Mouse (Mus musculus) ovary, postnatal 10 days (tissue): ENCODE measurements around the gene Upf2.
"Not testable (repeated sequence)": the region's sequence is repeated elsewhere in the genome, so short reads cannot be mapped to it uniquely, and the experiment has no call there.

Experiments used
- DNase-seq: peaks from one replicate; pipeline ENCODE4 v3.0.0; 2022; ENCODE audit warnings: low spot score

Upf2 gene

GRCm38 (mm10) chr2:5949821-5950220, 1.4 kb upstream of the Upf2 start:
- not testable (repeated sequence) for DNase-seq

GRCm38 (mm10) chr2:5950305-5950704, 964 bp upstream of the Upf2 start:
- DNase-seq = no peak

- no peak for DNase-seq
Measured at GRCm38 (mm10) chr2:5951621-5952211, 447 bp downstream of the Upf2 start.

GRCm38 (mm10) chr2:5957705-5958104, 6.4 kb downstream of the Upf2 start:
- no peak for DNase-seq

- no peak for DNase-seq
Measured at GRCm38 (mm10) chr2:5962265-5962664, 11.0 kb downstream of the Upf2 start.

GRCm38 (mm10) chr2:5963729-5964128, 12.5 kb downstream of the Upf2 start:
- not testable (repeated sequence) for DNase-seq

- no peak for DNase-seq
Measured at GRCm38 (mm10) chr2:5965972-5966371, 14.7 kb downstream of the Upf2 start.

- not testable (repeated sequence) for DNase-seq
Measured at GRCm38 (mm10) chr2:5970629-5971028, 19.4 kb downstream of the Upf2 start.

- DNase-seq = no peak
Measured at GRCm38 (mm10) chr2:5977532-5977931, 26.3 kb downstream of the Upf2 start.

GRCm38 (mm10) chr2:5995538-5995937, 44.3 kb downstream of the Upf2 start:
- no peak for DNase-seq

GRCm38 (mm10) chr2:6003949-6004348, 52.7 kb downstream of the Upf2 start:
- no peak for DNase-seq

GRCm38 (mm10) chr2:6014532-6014931, 63.3 kb downstream of the Upf2 start:
- no peak for DNase-seq

GRCm38 (mm10) chr2:6015182-6015581, 63.9 kb downstream of the Upf2 start:
- not testable (repeated sequence) for DNase-seq

GRCm38 (mm10) chr2:6020570-6020969, 69.3 kb downstream of the Upf2 start:
- DNase-seq = no peak

GRCm38 (mm10) chr2:6042644-6043043, 91.4 kb downstream of the Upf2 start:
- DNase-seq = no peak

- DNase-seq = no peak
Measured at GRCm38 (mm10) chr2:6046796-6047195, 95.5 kb downstream of the Upf2 start.

- no peak for DNase-seq
Measured at GRCm38 (mm10) chr2:6048570-6048969, 97.3 kb downstream of the Upf2 start.

- no peak for DNase-seq
Measured at GRCm38 (mm10) chr2:6049018-6049417, 97.7 kb downstream of the Upf2 start.

- no peak for DNase-seq
Measured at GRCm38 (mm10) chr2:6055466-6055865, 104.2 kb downstream of the Upf2 start.

- no peak for DNase-seq
Measured at GRCm38 (mm10) chr2:6056518-6056917, 105.2 kb downstream of the Upf2 start.

- no peak for DNase-seq
Measured at GRCm38 (mm10) chr2:6059291-6059690, 108.0 kb downstream of the Upf2 start.

- DNase-seq = no peak
Measured at GRCm38 (mm10) chr2:6060071-6060804, 109.0 kb downstream of the Upf2 start.

- no peak for DNase-seq
Measured at GRCm38 (mm10) chr2:6067341-6067740, 116.1 kb downstream of the Upf2 start.

GRCm38 (mm10) chr2:6070925-6071324, 119.7 kb downstream of the Upf2 start:
- DNase-seq = no peak
